Mouse (Mus musculus) heart, adult 18-20 months (tissue): Measurements from ENCODE around the gene S1pr4. TPM values are rescaled to one million over a fixed set of nuclear protein-coding genes. Genes with fewer than 3 reads are reported as not detected.

Experiments used
- DNase-seq, 2 experiments: peaks; one replicate each; pipeline ENCODE4 v3.0.0; 2021 to 2022; ENCODE audit warnings: mixed read lengths in 1 of 2
- total RNA-seq, 2 experiments: library from RNA; stranded (reverse); gene quantifications; 2 replicates each; pipeline ENCODE4 v1.2.3; 2021

The S1pr4 gene
- total RNA-seq, 2 experiments from 2014 or later: 1.2 to 2.8 TPM

- peak; percentile 16 to 38 for DNase-seq
Observed at GRCm38 (mm10) chr10:81464405-81465264, 35.3 kb downstream of the S1pr4 start.

GRCm38 (mm10) chr10:81463531-81463930 lies 36.4 kb downstream of the S1pr4 start:
- DNase-seq: no peak

DNA sequence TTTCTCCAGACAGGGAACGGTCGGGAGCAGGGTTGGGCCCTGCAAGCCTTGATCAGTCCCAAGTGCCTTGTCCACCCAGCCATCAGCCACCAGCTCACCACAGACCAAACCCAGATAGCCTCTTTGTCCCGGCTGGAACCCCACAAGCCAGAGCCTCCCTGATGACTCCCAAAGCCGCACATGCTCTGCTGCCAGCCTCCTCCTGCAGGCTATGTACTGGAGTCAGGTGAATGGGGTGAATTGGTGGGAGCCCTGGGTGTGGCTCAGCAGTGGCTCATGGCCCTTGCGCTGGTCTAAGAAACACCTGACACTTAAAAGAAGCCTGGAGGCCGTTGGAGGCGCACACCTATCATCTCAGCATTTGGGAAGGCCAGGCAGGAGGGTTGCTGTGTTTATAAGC lies 37.0 kb downstream of the S1pr4 start:
- DNase-seq: no peak

GRCm38 (mm10) chr10:81462415-81462804 lies 37.5 kb downstream of the S1pr4 start:
- DNase-seq: no peak

- no peak for DNase-seq
Observed at GRCm38 (mm10) chr10:81461673-81462414, 38.1 kb downstream of the S1pr4 start.

DNA sequence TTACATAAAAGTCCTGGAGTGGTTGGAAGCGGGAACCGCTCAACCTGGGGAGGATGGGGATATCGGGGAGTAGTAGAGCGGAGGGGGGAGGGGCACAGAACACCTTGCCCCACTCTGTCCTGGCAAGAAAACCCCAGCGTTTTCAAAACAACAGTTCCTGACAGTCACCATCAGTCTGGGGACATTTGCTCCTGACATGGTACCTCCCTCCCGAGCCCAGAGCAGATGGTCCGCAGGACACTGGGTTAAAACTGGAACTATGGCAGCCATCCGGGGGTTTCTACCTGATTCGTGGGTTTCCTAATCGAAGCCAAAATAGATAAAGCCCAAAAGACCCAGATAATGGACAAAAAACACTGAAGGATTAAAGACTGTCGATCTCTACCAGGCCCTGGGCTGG lies 39.0 kb downstream of the S1pr4 start:
- DNase-seq: no peak

DNA sequence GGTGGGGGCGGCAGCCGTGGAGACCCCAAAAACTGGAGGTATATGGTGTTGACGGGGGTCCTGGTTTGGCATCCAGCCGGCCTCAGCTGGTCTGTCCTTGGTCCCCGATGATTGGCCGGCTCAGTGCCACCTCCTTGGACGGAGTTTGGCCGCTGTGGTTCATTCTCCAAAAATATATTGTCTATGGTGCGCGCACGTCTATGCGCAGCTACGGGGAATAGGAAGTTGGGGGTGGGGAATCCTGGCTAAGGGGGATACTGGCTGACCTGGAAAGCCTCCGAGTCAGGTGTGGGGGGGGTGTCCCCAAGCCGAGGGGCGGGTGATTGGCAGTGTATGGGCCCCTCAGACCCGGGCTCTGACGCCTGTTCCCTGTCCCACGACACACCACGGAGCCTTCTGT lies 39.5 kb downstream of the S1pr4 start:
- DNase-seq: no peak

DNA sequence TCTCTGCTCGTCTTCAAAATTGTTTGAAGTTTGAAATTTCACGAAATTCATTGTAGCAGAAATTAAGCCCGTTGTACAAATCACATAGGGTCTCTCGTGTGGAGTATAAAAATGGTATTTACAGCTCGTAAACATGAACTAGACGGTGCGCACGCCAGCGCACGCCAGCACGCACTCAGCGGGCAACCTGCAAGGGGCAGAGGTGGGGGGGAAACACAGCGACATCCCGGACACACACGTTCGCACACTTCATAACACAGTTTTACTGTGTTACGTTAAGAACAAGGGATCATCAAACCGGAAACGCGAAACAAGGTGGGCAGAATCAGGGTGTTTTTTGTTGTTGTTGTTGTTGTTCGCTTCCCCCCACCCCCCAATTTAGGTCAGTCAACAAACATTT lies 40.5 kb downstream of the S1pr4 start:
- DNase-seq: no peak

- no peak for DNase-seq
Observed at GRCm38 (mm10) chr10:81458267-81458666, 41.7 kb downstream of the S1pr4 start.

- DNase-seq: no peak
Observed at GRCm38 (mm10) chr10:81457624-81458023, 42.3 kb downstream of the S1pr4 start.

DNA sequence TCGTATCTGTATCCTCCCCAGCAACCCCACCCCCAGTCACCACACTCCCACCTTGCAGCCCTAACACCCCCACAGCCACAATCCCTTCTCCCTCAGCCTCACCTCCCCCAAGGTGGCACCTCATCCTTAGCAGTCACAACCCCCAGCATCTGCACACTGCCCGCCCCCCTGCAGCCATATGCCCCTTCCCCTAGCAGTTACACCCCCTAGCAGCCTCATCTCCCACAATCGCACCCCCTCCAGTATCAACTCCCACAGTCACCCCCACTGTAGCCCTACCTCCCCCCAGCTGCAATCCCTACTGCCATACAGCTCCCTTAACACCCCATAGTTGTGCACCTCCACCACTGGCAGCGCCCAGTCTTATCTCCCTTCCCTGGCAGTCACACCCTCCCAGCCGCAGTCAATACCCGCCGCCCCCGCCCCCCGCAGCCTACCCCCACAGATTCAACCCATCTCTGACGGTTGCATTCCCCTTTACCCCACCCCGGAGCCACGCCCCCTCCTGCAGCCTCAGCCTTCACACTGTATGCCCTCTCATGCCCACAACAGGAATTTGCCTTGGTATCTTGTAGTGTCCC lies 42.9 kb downstream of the S1pr4 start:
- DNase-seq: no peak

DNA sequence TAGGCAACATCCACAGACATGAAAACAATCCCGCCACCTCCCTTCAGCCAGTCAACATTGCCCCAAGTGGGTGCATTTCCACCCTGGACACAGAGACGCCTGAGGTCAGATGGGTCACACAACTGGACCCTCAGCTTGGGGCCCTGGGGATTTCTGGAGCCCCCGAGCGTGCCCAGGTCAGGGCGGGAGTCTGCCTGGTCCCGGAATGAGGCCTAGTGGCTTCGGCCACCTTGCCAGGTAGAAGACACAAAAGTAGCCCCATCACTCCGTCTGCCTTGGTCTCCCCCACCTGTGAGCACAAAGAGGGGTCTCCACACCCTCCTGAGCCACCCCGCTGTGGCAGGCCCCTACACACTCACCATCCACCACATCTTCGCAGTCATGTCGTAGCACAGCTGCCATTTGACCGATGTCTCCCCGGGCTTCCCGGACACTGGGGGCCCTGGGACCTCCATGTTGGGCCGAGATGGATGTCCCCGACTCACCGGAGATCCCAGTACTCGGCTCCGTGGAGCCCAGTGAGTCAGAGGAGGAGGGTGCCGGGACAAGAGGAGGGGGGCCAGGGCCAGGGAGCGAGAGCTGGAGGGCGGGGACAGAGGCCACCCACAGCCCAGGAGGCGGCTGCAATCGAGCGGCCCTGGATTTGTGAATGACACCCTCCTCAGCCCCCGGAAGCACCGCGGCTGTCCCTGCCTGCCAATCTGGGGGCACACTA lies 44.6 kb downstream of the S1pr4 start, which contains the start of gene Nfic:
Gene Nfic, minus strand, starts transcription at position 455 of the 715 bp plus-strand sequence.
- no peak for DNase-seq

DNA sequence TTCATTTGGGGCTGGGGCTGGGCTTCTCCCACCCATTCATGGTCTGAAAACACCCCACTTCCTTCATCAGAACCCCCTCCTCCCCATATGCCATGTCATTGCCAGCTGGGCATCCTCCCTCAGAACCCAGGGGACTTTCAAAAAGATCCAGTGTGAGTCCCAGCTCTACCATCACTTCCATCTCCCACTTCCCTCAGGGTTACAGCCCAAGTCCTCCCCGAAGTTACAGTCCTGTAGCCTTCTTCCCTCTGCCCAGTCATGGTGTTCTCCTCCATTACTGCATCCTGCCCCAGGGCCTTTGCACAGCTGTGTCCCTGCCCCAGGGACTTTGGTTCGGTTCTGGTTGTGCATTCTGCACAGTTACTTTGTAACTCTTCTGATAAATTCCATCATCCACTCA lies 45.8 kb downstream of the S1pr4 start:
- no peak for DNase-seq

GRCm38 (mm10) chr10:81452947-81453288 lies 47.0 kb downstream of the S1pr4 start:
- no peak for DNase-seq

- DNase-seq: no peak
Observed at GRCm38 (mm10) chr10:81452237-81452946, 47.5 kb downstream of the S1pr4 start.

DNA sequence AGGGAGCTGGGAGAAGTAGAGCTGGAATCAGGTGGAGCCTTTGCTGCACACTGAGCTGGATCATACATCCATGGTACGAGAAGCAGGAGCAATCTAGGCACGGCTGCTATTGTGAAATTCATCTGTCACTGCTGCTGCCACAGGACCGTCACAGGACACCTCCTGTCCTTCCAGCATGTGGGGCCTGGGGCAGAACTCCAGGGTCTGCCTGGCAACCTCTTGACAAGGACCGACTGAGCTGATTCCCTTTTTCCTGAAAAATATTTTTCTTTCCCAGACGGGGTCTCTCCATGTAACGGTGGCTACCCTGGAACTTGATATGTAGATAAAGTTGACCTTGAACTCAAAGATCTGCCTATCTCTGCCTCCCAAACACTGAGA lies 48.6 kb downstream of the S1pr4 start:
- DNase-seq: no peak

GRCm38 (mm10) chr10:81450641-81451364 lies 49.1 kb downstream of the S1pr4 start:
- DNase-seq: no peak

DNA sequence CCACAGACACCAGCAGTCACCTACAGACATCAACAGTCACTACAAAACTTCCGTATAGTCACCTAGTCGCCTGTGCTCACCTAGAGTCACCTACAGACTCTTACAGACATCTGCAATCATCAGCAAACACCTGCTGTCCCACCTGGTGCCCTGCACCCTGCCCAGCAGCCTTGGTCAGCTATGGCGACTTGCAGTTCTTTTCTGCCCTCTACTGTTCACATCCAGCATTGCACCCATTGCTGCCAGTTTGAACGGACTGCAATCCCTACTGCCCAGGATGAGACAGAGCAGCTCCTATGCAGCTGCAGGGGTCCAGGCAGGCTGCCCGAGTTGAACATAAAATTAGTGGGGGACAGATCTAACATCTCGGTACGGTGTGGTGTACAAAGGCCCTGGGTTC lies 49.8 kb downstream of the S1pr4 start:
- peak; percentile 77 to 92 for DNase-seq
